ENCODE assay signal across 8 mouse cellular contexts in the genomic region with DNA sequence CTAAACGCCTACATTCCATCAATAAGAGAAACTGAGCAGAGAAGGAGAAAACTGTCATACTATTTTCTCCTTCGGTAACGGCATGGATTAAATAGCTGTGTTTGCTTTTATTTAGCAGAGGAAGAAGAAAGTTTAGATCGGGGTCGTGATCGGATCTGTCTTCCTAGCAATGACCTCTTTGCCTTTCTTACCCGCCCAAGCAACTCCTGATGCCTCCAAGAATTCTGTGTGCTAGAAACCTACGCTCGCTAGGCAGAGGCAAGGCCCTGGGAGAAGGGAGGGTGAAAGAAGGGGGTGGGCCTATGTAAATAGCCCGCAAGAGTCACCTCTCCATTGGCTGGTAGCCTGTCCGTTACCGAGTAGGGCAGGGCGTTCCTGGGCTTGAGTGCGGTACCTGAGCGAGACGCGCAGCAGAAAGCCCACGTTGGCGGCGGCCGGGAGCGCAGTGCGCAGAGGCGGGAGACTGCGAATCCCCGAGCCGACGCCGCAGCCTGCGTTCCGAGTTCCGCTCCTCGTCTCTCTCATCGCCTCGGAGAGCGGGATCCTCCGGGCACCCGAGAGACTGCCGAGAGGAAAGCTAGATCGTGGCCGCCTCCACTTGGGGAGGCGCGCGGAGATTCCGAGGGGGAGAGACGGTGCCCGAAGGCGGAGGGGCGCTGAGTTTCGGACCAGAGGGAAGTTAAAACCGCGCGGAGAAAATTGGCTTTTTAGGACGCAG. TPM values are rescaled to one million over a fixed set of nuclear protein-coding genes. Genes with fewer than 3 reads are reported as not detected.
A peak's percentile ranks its signal among the peaks of the same experiment; 100 is the strongest.
DNase-seq lines count a peak whose midpoint lies in the region; ATAC-seq and TF ChIP-seq lines count a peak whose summit lies in the region.

A gene (plus strand): TSS at position 395 of the 718 bp plus-strand sequence.

- H3K36me3 ChIP-seq in embryonic facial prominence, embryonic 11.5 days (replicated peaks; ENCODE audit: control insufficient read depth, insufficient read depth, low read depth, low read length) = no peaks in the 10 kb centered on the region
- no peaks in the 10 kb centered on the region for H3K36me3 ChIP-seq in intestine, postnatal 0 days (ENCODE audit: control insufficient read depth, insufficient read depth)
- no peaks in the 10 kb centered on the region for H3K36me3 ChIP-seq in small intestine, adult 2 months (ENCODE audit: control insufficient read depth, insufficient read depth, low read length)

- WGBS in embryonic facial prominence, embryonic 11.5 days = 4% methylated on average over 54 of the region's 54 CpGs
- 3% methylated on average over 54 of the region's 54 CpGs for WGBS in intestine, postnatal 0 days
- WGBS in small intestine, adult 2 months = 3% methylated on average over 54 of the region's 54 CpGs

- intact Hi-C loops in left cerebral cortex, postnatal 25 days (cut with DNase I) = loop anchor here (5.0 to 10.0 kb wide), 3 partner anchors 162 to 280 kb away; no protein-coding TSS in a partner anchor

- peak within 1 kb of the TSS; percentile 40 for H3K4me3 ChIP-seq in embryonic facial prominence, embryonic 11.5 days (ENCODE audit: low read depth, low read length)
- H3K4me3 ChIP-seq in intestine, postnatal 0 days (ENCODE audit: low read depth, low read length) = peak within 1 kb of the TSS; percentile 46
- peak within 1 kb of the TSS; percentile 63 for H3K4me3 ChIP-seq in small intestine, adult 2 months (ENCODE audit: low read depth, low read length)

- H3K9me3 ChIP-seq in embryonic facial prominence, embryonic 11.5 days (replicated peaks; ENCODE audit: control insufficient read depth, low read length) = no peaks in the 10 kb centered on the region
- H3K9me3 ChIP-seq in intestine, postnatal 0 days (ENCODE audit: control insufficient read depth) = no peaks in the 10 kb centered on the region

- TF ChIP-seq POLR2A in small intestine, adult 2 months (IDR thresholded peaks at IDR 0.05; ENCODE audit: low read depth, low read length) = no peak; the same call in 1 of the 2 replicates

- no peak within 1 kb of the TSS for H3K27ac ChIP-seq in embryonic facial prominence, embryonic 11.5 days (replicated peaks; ENCODE audit: low read depth, low read length)
- H3K27ac ChIP-seq in intestine, postnatal 0 days (ENCODE audit: low read depth, low read length) = no peak within 1 kb of the TSS
- no peak within 1 kb of the TSS for H3K27ac ChIP-seq in small intestine, adult 2 months (ENCODE audit: insufficient read depth, low read depth, low read length)

- H3K9ac ChIP-seq in embryonic facial prominence, embryonic 11.5 days (replicated peaks; ENCODE audit: low read length) = peak within 1 kb of the TSS; percentile 25
- H3K9ac ChIP-seq in intestine, postnatal 0 days (ENCODE audit: low read depth, low read length) = no peak within 1 kb of the TSS; the same call in 1 of the 2 replicates

- H3K27me3 ChIP-seq in embryonic facial prominence, embryonic 11.5 days (ENCODE audit: control insufficient read depth, insufficient read depth, low read length) = peaks cover 37% of the 10 kb centered on the region
- peaks cover 53% of the 10 kb centered on the region for H3K27me3 ChIP-seq in intestine, postnatal 0 days (replicated peaks; ENCODE audit: control insufficient read depth, insufficient read depth, low read length)
- H3K27me3 ChIP-seq in small intestine, adult 2 months (ENCODE audit: control insufficient read depth, insufficient read depth, low read length) = peaks cover 33% of the 10 kb centered on the region

- peak; percentile 86 for ATAC-seq in embryonic facial prominence, embryonic 11.5 days (replicated peaks; ENCODE audit: insufficient number of reproducible peaks, low FRiP score, low TSS enrichment, low read depth)
- ATAC-seq in intestine, postnatal 0 days = peak; percentile 87
- peak; percentile 95 for ATAC-seq in megakaryocyte-erythroid progenitor cell, adult 5-6 weeks (replicated peaks; ENCODE audit: low FRiP score, low TSS enrichment, poor library complexity, severe bottlenecking)
- no peak for ATAC-seq in erythroblast, adult 5-6 weeks (replicated peaks; ENCODE audit: low FRiP score, poor library complexity, severe bottlenecking)

- peaks cover 14% of the 10 kb centered on the region for H3K4me1 ChIP-seq in embryonic facial prominence, embryonic 11.5 days (ENCODE audit: control insufficient read depth, insufficient read depth, low read length)
- peaks cover 5% of the 10 kb centered on the region; the same call in 1 of the 2 replicates for H3K4me1 ChIP-seq in intestine, postnatal 0 days (replicated peaks; ENCODE audit: control insufficient read depth, insufficient read depth, low read length)
- peaks cover 7% of the 10 kb centered on the region for H3K4me1 ChIP-seq in small intestine, adult 2 months (ENCODE audit: control insufficient read depth, insufficient read depth, insufficient read length, low read length)

- TF ChIP-seq CTCF in intestine, postnatal 0 days (IDR thresholded peaks at IDR 0.05; ENCODE audit: low read depth) = no peak
- no peak for TF ChIP-seq CTCF in small intestine, adult 2 months (IDR thresholded peaks at IDR 0.05; ENCODE audit: extremely low read depth, insufficient read length, insufficient replicate concordance, low read depth, low read length)

- peak within 1 kb of the TSS; percentile 78 for H3K4me2 ChIP-seq in embryonic facial prominence, embryonic 11.5 days (ENCODE audit: low read depth, low read length)
- H3K4me2 ChIP-seq in intestine, postnatal 0 days (replicated peaks; ENCODE audit: low read depth) = peak within 1 kb of the TSS; percentile 74

- DNase-seq in adrenal gland, postnatal 4 days (ENCODE audit: low spot score in 2 of 2) = peak; percentile 22 to 53
- peak; percentile 85 for DNase-seq in embryonic facial prominence, embryonic 11.5 days (ENCODE audit: low spot score)
- DNase-seq in heart, adult 11 months = peak; percentile 99
- DNase-seq in left cerebral cortex, postnatal 25 days (ENCODE audit: low spot score in 2 of 2) = peak; percentile 77 to 89

RNA-seq across cellular contexts. Expression of the gene that starts here (rescaled TPM):
- 10 to 100 TPM in 1 of 2 experiments, 1 to 10 TPM in 1; 8.9 to 11.6 TPM for total RNA-seq in adrenal gland, postnatal 4 days (2021)
- polyA plus RNA-seq in embryonic facial prominence, embryonic 11.5 days (2014; fragmentation: Nextera tagmentation; extraction: Ambion mirVana) = 0.63 and 0.89 TPM in 2 replicates
- 0.76 and 1.1 TPM in 2 replicates for polyA plus RNA-seq in intestine, postnatal 0 days (2015; fragmentation: Nextera tagmentation; extraction: Ambion mirVana)
- 10 to 100 TPM in 1 of 2 experiments, 1 to 10 TPM in 1; 8.3 to 12.4 TPM for total RNA-seq in left cerebral cortex, postnatal 25 days (2021)
- not detected in 2 replicates for total RNA-seq in megakaryocyte-erythroid progenitor cell, adult 5-6 weeks (2014; fragmentation: Nextera tagmentation)
- total RNA-seq in megakaryocyte-erythroid progenitor cell, adult 5-6 weeks (2017) = not detected in 2 replicates
- polyA plus RNA-seq in small intestine, adult 2 months (2012; rRNA removed) = 2.9 and 5.2 TPM in 2 replicates
- 0.38 TPM in 1 of 2 replicates, not detected in the other for total RNA-seq in erythroblast, adult 5-6 weeks (2015; ENCODE audit: low replicate concordance)
- total RNA-seq in erythroblast, adult 5-6 weeks (2017; ENCODE audit: low replicate concordance) = not detected in 2 replicates

Comparison
In these comparisons a context has a peak if more than half of its experiments do, and no peak if none do; other contexts are left out.
1. RNA of the gene that starts here (total RNA-seq): 8.3 to 12.4 TPM in left cerebral cortex, postnatal 25 days and 8.9 to 11.6 TPM in adrenal gland, postnatal 4 days; 0.38 TPM in erythroblast, adult 5-6 weeks and not detected in megakaryocyte-erythroid progenitor cell, adult 5-6 weeks; every median in the first group is over 4 times any median in the second.
2. Peak in DNase-seq, ATAC-seq, H3K4me3 ChIP-seq, H3K9ac ChIP-seq and H3K4me2 ChIP-seq in embryonic facial prominence, embryonic 11.5 days; RNA of the gene not detected or under 1 TPM.
3. Peak in ATAC-seq in megakaryocyte-erythroid progenitor cell, adult 5-6 weeks; RNA of the gene not detected or under 1 TPM.
4. DNase-seq: peak in every context shown above with its lines; median percentile 99 in heart, adult 11 months; 85 in embryonic facial prominence, embryonic 11.5 days; 83 in left cerebral cortex, postnatal 25 days; 38 in adrenal gland, postnatal 4 days.
5. Peak in every context shown above with its lines, with median percentiles within 50 percentile points of each other: H3K4me3 ChIP-seq.